Mouse (Mus musculus) cerebellum, adult 9-11 months (tissue): ENCODE measurements around the gene Nat9.
A peak's percentile ranks its signal among the peaks of the same experiment; 100 is the strongest.

Experiments used
- DNase-seq: peaks from one replicate; pipeline ENCODE4 v3.0.0; 2022

The Nat9 gene

DNA sequence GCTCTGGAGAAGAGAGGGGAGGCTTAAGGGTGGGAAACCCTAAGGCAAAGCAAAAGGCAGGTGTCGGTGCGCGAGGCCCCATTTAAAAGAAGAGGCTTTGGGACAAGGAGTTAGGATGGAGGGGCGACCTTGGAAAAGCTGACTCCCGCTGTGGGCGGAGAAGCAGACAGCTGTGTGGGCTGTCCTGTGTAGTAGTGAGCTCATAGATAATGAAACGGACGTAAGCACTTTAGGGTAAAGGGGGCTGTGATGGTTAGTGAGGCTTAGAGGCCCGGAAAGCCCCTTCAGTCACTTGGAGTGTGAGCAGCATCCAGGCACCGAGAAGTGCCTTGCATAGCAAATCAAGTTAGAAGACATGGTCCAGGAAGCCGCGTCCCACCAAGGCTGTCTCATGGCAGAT lies at the start of gene Nat9:
Nat9 (minus strand) TSS at position 167 of the 400 bp plus-strand sequence.
- no peak for DNase-seq

DNA sequence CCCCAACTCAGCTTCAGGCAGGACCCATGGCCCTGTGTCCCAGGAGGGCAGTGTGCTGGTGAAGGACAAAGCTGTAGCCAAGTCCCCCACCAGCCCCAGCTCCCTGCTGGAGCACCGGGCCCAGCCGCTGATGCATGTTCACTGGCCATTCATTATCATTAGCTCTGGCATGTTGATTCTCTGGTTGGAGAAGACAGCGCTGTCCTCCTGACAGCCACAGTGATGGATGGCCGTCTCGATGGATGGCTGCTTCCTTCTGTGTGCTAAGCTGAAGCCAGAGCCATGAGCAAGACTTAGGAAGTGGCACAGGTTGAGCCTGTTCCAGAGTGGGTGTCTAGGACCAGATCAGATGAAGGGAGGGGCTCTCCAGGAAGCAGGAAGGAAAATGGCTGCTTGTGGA lies 48.9 kb upstream of the Nat9 start:
- no peak for DNase-seq

DNA sequence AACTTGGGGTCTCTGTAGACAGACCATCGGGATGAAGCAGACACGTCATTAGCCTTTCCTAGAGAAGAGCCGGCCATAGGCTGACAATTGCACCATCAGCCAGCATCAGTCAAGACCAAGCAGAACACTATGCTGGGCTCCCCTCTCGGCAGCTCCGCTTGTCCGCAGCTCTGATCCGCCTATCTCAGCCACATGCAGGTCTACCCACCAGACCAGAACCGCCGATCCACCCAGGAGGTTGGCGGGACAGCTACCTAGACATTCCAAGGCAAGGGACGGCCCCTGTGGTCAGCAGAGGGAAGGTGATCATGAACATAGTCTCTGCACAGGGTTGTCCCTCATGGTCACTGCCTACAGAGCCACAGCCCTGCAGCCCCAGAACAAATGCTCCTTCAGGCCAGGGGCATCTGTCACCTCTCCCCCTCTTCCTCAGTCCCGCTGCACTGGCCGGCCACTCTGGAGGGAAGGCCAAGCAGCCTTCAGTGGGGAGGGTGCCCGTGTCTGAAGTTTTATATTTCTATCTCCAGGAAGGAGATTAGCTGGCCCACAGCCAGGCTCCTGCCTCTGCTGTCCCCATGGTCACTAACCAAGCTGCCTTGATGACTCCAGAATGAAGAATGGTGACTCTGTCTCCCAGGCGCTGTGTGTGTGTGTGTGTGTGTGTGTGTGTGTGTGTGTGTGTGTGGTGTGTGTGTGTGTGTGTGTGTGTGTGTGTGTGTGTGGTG lies 46.8 kb upstream of the Nat9 start:
- no peak for DNase-seq

DNA sequence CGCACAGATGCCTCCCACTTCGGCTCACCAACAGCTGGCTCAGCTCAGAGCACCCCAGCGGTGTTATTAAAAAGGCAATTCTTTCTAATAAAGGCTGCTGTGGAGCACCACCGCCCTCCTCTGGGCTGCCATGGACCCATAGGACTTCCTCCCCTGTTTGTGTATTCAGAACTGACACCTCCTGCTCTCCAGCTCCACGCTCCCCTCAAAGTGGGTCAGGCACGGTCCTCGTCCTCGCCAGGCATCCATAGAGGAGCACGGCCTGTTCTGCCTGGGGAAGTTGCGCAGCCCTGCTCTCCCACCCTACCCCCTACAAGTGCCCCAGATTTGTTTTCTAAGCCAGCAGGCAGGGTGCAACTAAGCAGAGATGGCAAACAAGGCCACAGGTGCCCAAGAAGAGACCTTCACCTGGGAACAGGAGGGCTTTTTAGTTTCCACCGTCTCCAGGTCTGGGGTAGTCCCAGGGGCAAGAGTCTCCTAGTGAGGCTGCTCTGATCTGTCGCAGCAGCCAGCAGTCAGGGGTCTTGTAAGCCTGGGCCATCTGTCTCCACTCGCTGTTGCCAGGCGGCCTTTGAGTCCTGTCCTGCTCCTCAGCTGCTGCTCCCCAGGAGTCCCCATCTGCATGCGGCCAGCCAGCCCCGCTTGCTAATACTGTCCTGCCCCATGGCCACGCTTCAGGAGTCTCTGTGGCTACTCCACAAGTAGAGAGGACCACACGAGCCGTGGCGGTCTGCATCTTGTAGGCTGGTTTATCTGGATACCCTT lies 46.0 kb upstream of the Nat9 start:
- no peak for DNase-seq

DNA sequence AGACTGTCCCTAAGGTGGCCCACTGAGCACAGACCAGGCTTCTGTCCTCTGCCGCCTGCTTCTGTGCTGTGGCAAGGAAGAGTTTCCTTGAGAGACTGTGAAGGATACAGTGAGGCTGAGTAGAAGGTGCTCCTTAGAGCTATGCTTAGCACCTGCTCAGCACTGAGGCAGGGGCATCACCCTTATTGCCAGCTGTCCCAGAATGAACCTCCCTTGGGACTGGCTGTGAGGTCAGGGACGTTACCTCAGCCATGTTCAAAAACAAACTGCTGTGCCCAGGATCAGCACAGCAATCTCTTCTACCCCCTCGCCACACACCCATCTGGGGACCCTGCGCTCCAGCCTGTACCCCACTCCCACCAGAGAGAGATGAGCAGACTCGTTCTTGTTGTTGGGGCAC lies 45.2 kb upstream of the Nat9 start:
- DNase-seq = no peak

DNA sequence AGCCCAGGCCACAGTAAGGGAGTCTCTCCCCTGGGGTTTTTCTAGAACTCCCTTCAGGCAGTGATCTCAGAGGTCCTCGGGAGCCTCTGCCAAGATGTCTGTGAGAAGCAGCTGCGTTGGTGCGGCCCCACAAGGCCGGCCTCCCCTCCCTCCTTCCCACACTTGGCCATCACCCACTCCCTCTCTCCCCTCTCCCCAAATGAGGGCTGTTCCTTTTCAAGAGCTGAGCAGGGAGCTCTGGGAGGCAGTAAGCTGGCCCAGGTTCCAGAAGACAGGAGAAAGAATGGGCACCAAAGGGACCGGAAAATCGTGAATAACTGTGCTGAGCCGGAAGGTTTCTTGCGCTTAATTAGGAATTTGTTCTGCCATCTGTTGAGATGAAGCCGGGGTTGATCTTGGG lies 44.3 kb upstream of the Nat9 start:
- DNase-seq = no peak

DNA sequence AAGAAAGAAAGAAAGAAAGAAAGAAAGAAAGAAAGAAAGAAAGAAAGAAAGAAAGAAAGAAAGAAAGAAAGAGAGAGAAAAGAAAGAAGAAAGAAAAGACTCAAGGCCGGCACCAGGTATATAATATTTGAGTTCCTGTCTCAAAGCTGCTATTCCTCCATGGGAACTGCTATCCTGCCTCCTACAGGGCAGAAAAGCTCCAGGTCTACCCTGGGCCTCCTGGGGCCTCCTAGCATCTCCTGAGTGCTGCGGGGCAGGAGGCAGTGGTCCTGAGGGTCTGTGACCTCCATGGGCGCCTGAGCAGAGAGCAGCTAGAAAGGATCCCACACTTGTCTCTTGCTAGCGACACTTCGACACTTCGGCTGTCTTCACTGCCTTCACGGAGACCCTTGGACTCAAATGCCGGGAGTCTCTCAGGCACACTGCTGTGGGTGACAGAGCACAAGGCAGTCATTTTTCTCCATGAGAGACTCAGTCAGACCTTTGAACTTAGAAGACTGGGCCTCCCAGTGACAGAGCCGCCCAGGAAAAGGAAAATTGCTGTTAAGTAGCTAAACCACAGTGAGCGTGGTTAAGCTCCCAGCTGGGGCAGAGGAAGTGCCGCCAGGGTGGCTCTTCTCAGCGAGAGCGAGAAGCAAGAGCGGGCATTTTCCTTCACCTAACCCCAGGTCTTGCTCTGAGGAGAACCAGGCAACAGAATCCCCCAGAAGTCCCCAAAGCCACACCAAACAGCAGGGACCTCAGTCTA lies 43.7 kb upstream of the Nat9 start:
- no peak for DNase-seq

DNA sequence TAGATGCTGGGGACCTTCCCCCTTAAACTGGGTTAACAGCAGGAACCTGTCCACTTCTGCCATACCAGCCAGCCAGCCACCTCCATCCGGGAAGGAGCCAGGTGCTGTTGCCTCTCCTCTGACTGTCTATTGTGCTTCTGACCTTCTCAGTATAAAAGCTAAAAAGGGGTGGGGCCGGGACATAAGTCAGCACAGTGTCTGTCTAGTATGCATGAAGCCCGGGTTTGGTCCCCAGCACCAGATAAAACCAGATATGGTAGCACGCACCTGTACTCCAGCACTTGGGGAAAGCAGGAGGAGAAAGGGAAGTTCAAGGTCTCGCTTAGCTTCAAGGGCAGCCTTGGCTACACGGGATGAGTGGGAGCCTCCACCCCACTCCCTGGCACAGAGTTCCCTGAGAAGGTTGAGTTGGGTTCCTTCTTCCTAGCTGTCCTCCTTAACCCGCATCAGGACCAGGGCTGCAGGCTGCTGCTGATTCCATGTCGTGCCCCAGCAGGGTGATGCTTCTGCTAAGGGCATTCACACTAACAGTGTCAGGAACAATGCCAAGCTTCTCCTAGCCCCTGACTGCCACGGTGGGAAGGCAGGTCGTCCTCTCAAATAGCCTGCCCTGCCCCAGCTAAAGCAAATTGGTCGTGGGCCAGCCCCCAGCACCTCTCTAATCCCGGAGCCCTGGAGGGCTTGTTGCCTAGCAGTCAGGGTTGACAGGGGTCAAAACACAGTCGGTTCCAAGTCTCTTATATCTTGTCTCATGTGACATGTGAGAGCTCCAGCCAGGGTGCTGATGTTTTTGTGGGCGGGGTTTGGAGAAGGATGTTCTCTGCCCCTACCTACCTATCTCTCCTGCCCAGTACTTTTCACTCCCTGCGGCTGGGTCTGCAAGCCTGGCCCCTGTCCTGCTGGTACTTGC lies 41.6 kb upstream of the Nat9 start:
- no peak for DNase-seq

DNA sequence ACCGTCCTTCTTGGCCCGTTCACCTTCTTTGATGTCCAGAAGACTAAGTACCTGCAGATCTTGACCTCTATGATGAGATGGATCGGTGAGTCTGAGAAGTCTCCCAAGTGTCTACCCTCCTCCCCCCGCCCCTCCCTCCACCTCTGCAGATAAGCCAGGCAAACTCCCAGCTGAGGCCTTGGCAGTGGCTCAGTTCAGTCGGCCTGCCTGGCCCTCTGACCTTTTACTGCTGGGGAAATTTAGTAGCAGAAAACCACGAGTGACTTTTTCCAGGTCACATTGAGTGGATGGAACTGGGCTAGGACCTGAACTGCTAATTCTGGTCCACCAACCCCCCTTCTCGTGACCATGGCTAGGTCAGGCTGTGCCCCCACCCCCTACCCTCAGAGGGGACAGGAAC lies 40.8 kb upstream of the Nat9 start:
- DNase-seq = no peak

DNA sequence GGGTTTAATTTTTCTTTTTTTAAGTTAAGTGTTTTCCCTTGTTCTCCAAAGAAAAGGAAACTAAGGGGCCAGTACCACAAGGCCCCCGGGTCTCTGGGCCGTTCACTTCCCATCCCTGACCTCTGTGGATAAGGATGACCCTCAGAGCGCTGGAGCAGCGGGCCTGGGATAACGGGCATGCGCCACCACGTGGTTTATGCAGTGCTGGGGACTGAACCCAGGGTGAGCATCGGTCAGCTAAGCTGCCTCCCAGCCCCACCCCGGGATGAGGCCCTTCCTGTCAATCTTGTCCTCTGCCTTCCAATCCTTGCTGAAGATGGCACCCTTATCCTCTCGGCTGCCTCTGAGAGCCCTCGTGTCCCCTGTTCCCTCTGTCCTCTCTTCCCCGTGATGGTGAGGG lies 40.0 kb upstream of the Nat9 start:
- DNase-seq = no peak

DNA sequence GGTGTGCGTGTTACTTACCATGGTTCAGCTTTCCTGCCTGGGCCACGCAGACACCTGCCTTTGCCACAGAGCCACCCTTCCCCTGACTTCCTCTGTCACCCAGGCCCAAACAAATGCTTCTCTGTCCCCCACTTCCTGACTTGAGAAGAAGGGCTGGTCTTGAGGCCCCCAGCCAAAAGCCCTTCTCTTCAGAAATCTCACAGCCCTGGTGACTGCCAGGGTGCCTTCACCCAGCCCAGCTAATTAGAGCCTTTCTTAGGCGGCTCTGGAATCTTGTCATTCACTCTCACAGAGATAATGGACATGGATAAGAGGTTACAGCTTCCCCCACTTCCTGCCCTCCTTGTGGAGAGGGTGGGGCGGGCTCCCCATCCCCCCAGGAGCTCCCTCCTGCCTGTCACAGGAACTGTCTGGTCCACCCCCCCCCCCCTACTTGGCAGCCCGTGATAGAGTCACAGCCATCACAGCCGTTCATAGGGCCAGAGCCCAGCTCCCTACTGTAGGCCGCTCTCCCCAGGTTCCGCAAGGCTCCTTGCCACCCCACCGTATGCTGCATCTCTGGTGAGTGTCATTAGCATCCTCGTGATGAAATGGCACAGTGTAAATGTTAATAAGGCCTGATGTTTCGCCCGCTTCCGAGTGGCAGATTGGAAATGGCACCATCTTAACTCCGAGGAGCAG lies 39.3 kb upstream of the Nat9 start:
- DNase-seq = peak; percentile 76

DNA sequence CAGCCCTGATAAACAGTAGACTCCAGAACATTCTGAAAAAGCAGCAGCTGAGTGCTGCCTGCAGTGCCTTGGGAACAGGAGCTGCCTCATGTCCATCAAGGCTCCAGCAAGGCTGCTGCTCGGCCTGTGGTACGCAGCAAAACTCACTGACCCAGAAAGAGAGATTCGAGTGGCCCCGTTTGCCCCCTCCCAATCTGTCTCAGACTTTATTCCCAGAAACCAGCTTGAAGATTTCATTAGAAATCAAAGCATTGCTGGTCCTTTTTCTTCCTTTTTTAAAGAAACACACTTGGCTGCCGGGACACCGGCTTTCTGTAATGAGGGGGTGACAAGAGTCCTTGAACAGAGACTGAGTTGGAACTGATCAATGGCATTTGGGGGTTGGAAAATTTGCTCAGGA lies 37.6 kb upstream of the Nat9 start:
- DNase-seq = no peak

DNA sequence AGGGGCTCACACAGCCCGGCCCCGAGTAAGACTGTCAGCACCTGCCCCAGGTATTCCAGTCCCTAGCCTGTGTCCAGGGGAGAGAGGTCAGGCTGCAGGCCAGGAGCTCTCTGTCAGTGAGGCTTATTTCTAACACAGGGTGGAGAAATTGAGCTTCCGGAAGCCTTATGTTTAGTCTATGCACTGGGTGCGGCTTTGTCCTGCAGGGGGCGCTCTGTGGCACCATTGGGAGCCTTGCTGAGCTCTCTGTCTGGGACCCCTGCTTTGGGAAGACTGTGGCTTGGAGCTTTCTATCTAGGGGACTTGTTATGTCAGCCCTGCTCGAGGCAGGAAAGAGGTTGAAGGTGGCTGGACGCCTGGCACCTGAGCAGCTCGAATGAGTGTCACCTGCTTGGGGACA lies 37.2 kb upstream of the Nat9 start:
- DNase-seq = peak; percentile 76

DNA sequence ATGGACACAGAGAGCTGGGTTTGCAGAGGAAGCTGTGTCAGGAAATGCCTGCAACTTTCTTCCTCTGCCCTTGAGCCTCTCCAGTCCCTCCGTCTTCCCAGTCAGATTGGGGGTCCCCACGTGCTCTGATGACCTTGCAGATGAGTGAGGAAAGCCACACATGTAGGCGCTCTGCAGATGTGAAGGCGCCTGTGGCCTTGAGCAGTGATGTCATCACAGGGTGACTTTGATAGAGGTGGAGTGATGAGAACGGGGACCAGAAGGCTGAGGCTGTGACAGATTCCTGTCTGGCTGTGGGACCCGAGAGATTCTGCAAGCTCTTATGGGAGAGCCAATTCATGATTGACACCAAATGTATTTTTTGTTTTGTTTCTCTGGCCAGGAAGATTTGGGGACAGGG lies 36.2 kb upstream of the Nat9 start:
- no peak for DNase-seq

DNA sequence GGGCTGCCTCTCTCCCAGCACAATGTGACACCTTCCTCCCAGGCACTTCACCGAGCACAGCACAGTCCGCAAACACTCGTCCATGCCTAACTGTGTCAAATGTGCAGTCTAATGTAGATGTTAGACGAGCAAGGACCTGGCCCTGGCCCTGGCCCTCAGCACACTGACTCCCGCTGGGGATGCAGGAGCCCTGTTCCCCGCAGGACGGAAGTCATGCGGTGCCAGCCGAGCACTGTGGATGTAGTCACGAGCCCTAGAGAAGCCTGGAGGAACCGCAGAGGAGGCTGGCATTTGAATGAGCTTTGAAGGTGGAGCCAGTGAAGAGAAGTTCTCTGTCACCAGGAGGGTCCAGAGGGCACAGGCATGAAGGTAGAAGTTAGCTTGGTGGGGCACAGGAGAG lies 35.8 kb upstream of the Nat9 start:
- no peak for DNase-seq

DNA sequence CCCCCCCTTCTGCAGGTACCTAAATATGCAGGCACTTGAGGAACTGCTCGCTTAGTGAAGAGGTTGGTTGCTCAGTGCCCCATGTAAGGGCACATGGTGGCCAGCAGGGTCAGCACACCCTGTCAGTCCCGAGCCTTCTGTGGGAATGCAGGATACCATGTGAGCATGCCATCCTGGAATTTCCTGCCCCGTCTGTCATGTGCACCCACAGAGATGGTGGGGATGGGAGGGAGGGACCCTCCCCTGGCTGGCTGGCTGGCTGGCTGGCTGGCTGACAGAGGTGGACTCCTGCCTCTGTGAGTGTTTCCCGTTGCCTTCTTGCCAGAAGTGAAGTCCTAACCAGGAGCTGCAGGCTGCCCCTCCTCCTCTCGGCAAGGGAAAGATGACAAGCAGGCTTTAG lies 34.9 kb upstream of the Nat9 start:
- no peak for DNase-seq

DNA sequence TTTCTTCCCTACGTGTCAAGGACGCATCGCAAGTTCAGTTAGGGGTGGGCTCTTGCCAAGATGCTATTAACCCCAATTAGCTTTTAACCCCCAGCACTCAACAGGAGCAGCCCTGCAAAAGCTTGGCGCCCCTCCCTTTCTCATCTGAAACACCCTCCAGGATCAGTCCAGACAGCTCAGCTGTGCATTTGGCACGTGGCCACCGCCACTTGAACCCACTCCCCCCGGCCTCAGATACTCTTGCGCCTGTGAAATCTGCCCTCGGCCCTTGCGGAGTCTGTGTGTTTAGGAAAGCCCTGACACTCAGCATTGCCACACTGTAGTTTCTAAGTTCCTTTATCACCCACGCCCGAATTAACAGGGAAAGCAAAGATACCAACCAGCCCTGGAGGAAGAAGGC lies 34.4 kb upstream of the Nat9 start:
- no peak for DNase-seq

DNA sequence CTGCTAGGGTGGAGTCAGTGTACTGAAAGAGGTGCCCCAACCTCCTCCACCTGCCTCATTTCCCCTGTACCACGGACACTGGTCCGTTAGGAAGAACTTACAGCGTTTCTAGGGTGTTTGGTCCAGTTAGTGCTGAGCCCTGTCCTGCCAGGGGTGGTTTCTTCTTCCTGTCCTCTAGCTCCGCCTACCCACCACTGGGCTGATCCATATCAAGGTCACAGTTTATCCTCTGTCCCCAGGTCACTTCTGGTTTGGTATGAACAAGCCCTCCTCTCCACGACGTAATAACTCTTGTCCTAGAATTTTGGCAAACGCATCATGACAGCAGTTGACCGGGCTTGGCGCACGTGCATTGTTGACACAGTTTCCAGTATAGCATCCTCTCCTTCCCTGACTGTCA lies 32.0 kb upstream of the Nat9 start:
- DNase-seq = no peak

DNA sequence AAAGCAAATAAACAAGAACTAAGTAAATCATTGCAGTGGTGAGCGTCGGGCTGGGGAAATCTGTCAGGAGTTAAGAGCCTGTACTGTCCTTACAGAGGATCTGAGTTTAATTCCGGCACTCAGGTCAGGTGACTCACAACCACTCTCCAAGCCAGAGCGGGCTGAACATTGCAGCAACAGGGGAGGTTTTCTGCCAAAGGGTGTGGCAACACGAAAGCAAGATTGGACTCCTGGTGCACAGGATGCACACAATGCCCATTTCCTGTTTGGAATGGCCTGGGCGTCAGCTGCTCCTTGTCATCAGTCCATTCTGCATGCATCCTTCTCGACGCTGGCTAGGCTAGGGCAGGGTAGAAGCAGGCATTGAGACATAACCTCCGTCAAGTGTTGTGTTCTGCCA lies 31.6 kb upstream of the Nat9 start:
- no peak for DNase-seq

DNA sequence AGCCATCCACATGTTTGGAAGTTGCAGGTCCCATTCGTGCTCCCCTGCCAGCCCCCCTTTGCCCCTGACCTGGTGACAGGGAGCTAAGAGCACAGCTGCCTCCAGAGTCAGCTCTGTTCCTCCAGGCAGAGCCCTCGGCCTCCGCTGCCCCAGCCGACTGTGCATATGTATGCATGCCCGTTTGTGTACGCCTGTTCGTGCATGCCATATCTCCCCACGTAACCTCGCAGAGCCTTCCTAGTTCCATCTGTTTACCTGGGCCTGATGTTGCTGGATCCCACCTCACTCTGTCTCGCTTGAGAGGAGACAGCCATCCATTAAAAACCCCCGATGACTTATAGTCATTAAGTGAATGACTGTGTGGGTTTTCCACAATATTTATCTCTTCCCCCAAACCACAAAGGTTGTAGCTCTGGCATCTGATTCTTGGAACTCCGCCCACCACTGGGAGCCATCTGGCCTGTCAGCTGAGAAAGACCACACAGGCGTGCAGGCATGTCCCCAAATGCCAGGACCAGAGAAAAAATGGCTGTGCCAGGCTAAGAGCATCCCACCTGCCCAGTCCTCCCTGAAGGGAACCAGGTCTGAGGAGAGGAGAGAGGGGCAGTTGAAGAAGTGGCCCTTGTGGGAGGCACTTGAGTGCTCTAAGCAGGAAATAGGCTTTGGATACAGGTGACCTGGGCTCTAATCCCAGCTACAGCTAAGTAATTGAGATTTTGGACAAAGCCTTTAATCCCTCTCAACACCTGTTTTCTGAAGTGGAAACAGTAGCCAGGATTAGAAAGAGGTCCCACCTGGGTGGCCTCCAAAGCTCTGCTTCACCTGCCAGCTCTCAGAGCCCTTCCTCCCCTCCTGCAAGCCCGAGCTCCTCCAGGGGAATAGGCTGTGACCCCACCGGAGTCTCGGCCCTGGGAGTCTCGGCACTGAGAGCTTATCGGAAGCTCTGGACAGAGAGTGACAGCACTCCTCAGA lies 30.1 kb upstream of the Nat9 start:
- DNase-seq = peak; percentile 96

DNA sequence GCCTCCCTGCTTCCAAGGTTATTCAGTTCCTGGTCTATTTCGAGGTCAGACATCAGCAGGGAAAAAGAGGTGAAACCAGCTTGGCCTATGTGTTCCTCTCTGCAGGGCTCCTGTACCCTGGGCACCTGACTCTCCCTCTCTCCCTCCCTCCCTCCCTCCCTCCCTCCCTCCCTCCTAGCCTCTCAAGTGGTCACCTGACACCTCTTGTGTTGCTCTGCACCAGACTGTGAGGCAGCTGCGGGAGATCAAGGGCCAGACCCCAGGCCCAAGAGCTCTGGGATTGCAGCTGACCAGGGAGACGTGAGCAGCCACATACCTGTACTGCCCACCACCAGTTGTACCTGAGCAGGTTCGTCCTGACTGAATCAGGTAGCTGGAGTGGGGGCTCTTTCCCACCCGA lies 27.5 kb upstream of the Nat9 start:
- peak; percentile 66 for DNase-seq
